Mouse (Mus musculus): ENCODE data around the gene Tcf15. TPM values are rescaled to one million over a fixed set of nuclear protein-coding genes. Genes with fewer than 3 reads are reported as not detected.

The Tcf15 gene
- total RNA-seq, 1 experiment: 22.4 TPM

GRCm38 (mm10) chr2:152099538-152099937 lies 43.8 kb upstream of the Tcf15 start:
- Histone ChIP-seq H3K4me1 (ENCODE audit: control insufficient read depth in 2 of 2, insufficient read depth in 2 of 2, low read length in 2 of 2, poor library complexity in 1 of 2) (peaks cover 7 to 15% of the 10 kb centered on the region in 2 experiments), H3K4me3 (ENCODE audit: insufficient read depth in 1 of 2, low read depth in 1 of 2, low read length in 2 of 2, poor library complexity in 1 of 2, severe bottlenecking in 1 of 2) (no peak overlapping the region), H3K27ac (ENCODE audit: insufficient read depth, low read depth, low read length, poor library complexity, severe bottlenecking) (no peak overlapping the region), H3K9me3 (ENCODE audit: control insufficient read depth, insufficient read depth, low read depth, low read length) (no peaks in the 10 kb centered on the region), H3K9ac (ENCODE audit: insufficient read depth, low read depth, low read length, poor library complexity, severe bottlenecking) (no peak overlapping the region), H3K36me3 (ENCODE audit: control insufficient read depth, insufficient read depth, low read length, poor library complexity, severe bottlenecking) (no peaks in the 10 kb centered on the region)
- TF ChIP-seq MAFK (IDR thresholded peaks at IDR 0.05; ENCODE audit: insufficient read depth, low read depth, low read length) (no peak), CHD2 (IDR thresholded peaks at IDR 0.05; ENCODE audit: low read depth, low read length) (no peak), ZC3H11A (IDR thresholded peaks at IDR 0.05; ENCODE audit: borderline replicate concordance, low read depth, low read length) (no peak), HCFC1 (IDR thresholded peaks at IDR 0.05; ENCODE audit: borderline replicate concordance, insufficient read depth, low read length) (no peak)
- no peak for DNase-seq (ENCODE audit: low read depth, low spot score)
- in situ Hi-C loops (cut with MboI; ENCODE audit: low sequenced_read_pairs in 2 of 2, unreplicated experiment in 2 of 2): no loop called here

DNA sequence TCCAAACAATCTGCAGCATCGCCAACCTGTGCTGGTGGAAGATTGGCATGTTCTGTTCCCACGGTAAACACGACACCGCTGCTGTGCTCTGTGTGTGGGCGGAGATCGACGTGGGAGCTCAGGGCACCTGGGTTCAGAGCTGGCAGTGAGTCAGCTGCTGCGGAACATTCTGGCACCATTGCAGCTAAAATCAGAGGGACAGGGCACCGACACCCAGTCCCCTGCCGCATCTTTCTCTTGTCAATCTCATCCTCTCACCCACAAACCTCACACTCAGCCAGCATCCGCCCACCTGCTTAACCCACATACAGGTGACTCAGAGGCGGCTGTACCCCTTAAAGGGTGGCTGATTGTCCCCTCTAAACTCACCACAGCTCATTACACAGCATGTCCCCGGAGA lies 41.6 kb upstream of the Tcf15 start:
- no peaks in the 10 kb centered on the region for H3K36me3 ChIP-seq (ENCODE audit: control insufficient read depth, insufficient read depth, low read length, poor library complexity, severe bottlenecking)
- TF ChIP-seq ZNF384 (IDR thresholded peaks at IDR 0.05; ENCODE audit: low read depth, low read length) (no peak), CHD2 (IDR thresholded peaks at IDR 0.05; ENCODE audit: low read depth, low read length) (no peak), MAFK (IDR thresholded peaks at IDR 0.05; ENCODE audit: insufficient read depth, low read depth, low read length) (no peak), ZC3H11A (IDR thresholded peaks at IDR 0.05; ENCODE audit: borderline replicate concordance, low read depth, low read length) (no peak), HCFC1 (IDR thresholded peaks at IDR 0.05; ENCODE audit: borderline replicate concordance, insufficient read depth, low read length) (no peak)
- peaks cover 6 to 17% of the 10 kb centered on the region in 2 experiments; a peak in 3 of 4 replicates for H3K4me1 ChIP-seq (ENCODE audit: control insufficient read depth in 2 of 2, insufficient read depth in 2 of 2, low read length in 2 of 2, poor library complexity in 1 of 2)
- H3K27ac ChIP-seq (ENCODE audit: insufficient read depth, low read depth, low read length, poor library complexity, severe bottlenecking): no peak overlapping the region
- H3K9ac ChIP-seq (ENCODE audit: insufficient read depth, low read depth, low read length, poor library complexity, severe bottlenecking): no peak overlapping the region
- H3K4me3 ChIP-seq (ENCODE audit: insufficient read depth in 1 of 2, low read depth in 1 of 2, low read length in 2 of 2, poor library complexity in 1 of 2, severe bottlenecking in 1 of 2): no peak overlapping the region
- DNase-seq (ENCODE audit: low read depth, low spot score): no peak
- in situ Hi-C loops (cut with MboI; ENCODE audit: low sequenced_read_pairs in 2 of 2, unreplicated experiment in 2 of 2): no loop called here
- no peaks in the 10 kb centered on the region for H3K9me3 ChIP-seq (ENCODE audit: control insufficient read depth, insufficient read depth, low read depth, low read length)

DNA sequence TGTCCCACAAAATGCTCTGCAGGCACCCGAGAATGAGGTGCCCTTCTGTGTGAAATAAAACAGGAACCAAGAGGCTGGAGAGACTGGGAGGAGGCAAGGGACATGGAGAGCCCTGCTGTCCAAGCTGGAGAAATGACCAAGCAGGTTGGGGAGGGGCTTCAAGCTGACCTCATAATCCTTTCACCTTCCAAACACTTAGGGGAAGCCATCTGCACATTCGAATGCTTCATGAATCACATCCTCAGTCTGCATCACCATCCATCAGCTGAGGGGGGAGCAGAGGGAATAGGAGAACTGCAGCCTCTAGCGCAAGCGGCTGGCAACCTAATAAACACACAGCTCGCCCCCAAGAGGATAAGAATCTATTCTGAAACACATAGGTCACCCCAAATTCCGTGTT lies 41.0 kb upstream of the Tcf15 start:
- Histone ChIP-seq H3K9ac (ENCODE audit: insufficient read depth, low read depth, low read length, poor library complexity, severe bottlenecking) (no peak overlapping the region), H3K4me1 (ENCODE audit: control insufficient read depth in 2 of 2, insufficient read depth in 2 of 2, low read length in 2 of 2, poor library complexity in 1 of 2) (peaks cover 6 to 16% of the 10 kb centered on the region in 2 experiments; a peak in 3 of 4 replicates), H3K9me3 (ENCODE audit: control insufficient read depth, insufficient read depth, low read depth, low read length) (no peaks in the 10 kb centered on the region), H3K4me3 (ENCODE audit: insufficient read depth in 1 of 2, low read depth in 1 of 2, low read length in 2 of 2, poor library complexity in 1 of 2, severe bottlenecking in 1 of 2) (no peak overlapping the region), H3K27ac (ENCODE audit: insufficient read depth, low read depth, low read length, poor library complexity, severe bottlenecking) (no peak overlapping the region), H3K36me3 (ENCODE audit: control insufficient read depth, insufficient read depth, low read length, poor library complexity, severe bottlenecking) (peaks cover under 1% of the 10 kb centered on the region; the same call in 1 of the 2 replicates)
- no peak for TF ChIP-seq ZC3H11A (IDR thresholded peaks at IDR 0.05; ENCODE audit: borderline replicate concordance, low read depth, low read length)
- no peak for TF ChIP-seq HCFC1 (IDR thresholded peaks at IDR 0.05; ENCODE audit: borderline replicate concordance, insufficient read depth, low read length)
- no peak for TF ChIP-seq CHD2 (IDR thresholded peaks at IDR 0.05; ENCODE audit: low read depth, low read length)
- no peak for TF ChIP-seq ZNF384 (IDR thresholded peaks at IDR 0.05; ENCODE audit: low read depth, low read length)
- TF ChIP-seq MAFK (IDR thresholded peaks at IDR 0.05; ENCODE audit: insufficient read depth, low read depth, low read length): no peak
- in situ Hi-C loops (cut with MboI; ENCODE audit: low sequenced_read_pairs in 2 of 2, unreplicated experiment in 2 of 2): no loop called here
- no peak for DNase-seq (ENCODE audit: low read depth, low spot score)

DNA sequence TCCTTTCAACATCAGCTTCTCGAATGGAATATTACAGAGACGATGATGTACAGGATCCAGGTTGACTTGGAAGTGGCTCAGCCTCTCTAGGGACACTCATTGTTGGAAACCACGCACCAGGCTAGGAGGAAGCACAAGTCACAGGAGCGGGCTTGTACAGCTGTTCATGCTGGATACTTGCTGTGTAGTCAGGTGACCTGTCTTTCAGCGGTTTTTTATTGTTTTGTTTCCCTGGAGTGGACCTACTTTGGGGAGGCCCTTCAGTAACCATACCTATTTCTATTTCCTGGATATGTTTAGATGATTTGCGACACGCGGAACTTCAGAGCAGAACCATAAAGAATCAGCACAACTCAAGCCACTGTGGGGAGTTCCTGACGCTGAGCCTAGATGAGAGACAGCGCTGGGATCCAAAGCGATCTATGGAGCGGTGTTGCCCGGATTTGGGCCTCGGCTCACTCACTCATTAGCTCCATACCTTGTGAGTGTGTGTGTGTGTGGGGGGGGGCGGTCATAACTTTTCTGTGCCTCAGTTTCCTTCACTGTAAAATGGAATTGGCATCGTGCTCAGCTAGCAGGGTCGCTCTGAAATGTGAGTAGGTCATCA lies 38.5 kb upstream of the Tcf15 start:
- Histone ChIP-seq H3K4me3 (ENCODE audit: insufficient read depth in 1 of 2, low read depth in 1 of 2, low read length in 2 of 2, poor library complexity in 1 of 2, severe bottlenecking in 1 of 2) (peak overlapping the region; percentile 76 to 80), H3K27ac (ENCODE audit: insufficient read depth, low read depth, low read length, poor library complexity, severe bottlenecking) (no peak overlapping the region), H3K36me3 (ENCODE audit: control insufficient read depth, insufficient read depth, low read length, poor library complexity, severe bottlenecking) (peaks cover 17% of the 10 kb centered on the region), H3K4me1 (ENCODE audit: control insufficient read depth in 2 of 2, insufficient read depth in 2 of 2, low read length in 2 of 2, poor library complexity in 1 of 2) (peaks cover 6 to 7% of the 10 kb centered on the region in 2 experiments; a peak in 2 of 4 replicates), H3K9me3 (ENCODE audit: control insufficient read depth, insufficient read depth, low read depth, low read length) (no peaks in the 10 kb centered on the region), H3K9ac (ENCODE audit: insufficient read depth, low read depth, low read length, poor library complexity, severe bottlenecking) (peak overlapping the region; percentile 69)
- in situ Hi-C loops (cut with MboI; ENCODE audit: low sequenced_read_pairs in 2 of 2, unreplicated experiment in 2 of 2): no loop called here
- TF ChIP-seq MAFK (IDR thresholded peaks at IDR 0.05; ENCODE audit: insufficient read depth, low read depth, low read length) (no peak), ZNF384 (IDR thresholded peaks at IDR 0.05; ENCODE audit: low read depth, low read length) (no peak), CHD2 (IDR thresholded peaks at IDR 0.05; ENCODE audit: low read depth, low read length) (no peak), HCFC1 (IDR thresholded peaks at IDR 0.05; ENCODE audit: borderline replicate concordance, insufficient read depth, low read length) (no peak), ZC3H11A (IDR thresholded peaks at IDR 0.05; ENCODE audit: borderline replicate concordance, low read depth, low read length) (no peak)
- no peak for DNase-seq (ENCODE audit: low read depth, low spot score)

Measured in ES-E14 (cell line).